Comparison of ENCODE assay signal across 9 mouse cellular contexts in the genomic region with DNA sequence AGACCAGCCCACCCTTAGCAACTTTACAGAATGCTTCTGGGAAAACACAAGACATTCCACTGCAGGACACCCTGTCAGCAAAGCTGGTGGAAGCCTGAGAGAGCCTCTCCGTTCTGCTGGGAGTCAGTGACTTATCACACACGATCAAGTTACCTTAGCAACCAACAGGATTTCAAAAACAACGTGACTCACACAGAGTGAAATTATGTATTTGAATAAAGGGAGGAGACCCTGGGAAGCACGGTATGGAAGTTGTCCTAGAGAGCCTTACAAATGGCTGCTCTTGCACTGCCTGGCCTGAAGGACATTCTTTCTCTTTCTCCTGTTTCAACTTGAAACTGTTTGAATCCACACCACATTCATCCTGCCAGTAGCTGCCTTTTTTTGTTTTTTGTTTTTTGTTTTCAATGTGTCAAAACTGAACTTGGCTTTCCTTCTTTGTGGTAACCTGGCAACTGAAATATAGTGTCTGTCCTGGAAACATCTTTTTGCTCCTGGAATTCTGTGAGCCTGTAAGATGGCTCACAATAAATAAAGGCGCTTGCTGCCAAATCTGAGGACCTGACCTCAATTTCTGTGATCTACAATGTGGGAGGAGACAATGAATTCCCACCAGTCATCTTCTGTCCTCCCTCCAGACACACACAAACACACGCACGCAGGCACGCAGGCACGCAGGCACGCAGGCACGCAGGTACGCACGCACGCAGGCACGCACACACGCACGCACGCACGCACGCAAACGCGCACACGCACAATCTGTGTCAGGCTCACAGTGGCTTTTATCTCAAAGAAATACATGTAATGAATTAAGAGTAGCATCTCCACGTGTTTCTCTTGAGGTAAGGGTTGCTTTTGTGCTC. TPM values are rescaled to one million over a fixed set of nuclear protein-coding genes. Genes with fewer than 3 reads are reported as not detected.
DNase-seq lines count a peak whose midpoint lies in the region; ATAC-seq and TF ChIP-seq lines count a peak whose summit lies in the region.
"Had no signal": no experiment of that assay in that cellular context is flagged by ENCODE, and none has a peak within 500 bp of the region (broad histone marks: within the 10 kb centered on the region; RNA-seq: fewer than 3 reads in every experiment).

No protein-coding gene starts in this region.

- 0 out of 2 replicates have a peak, but pooled peaks have one; percentile 52 for ATAC-seq in kidney, postnatal 0 days (replicated peaks; ENCODE audit: low FRiP score, low read depth)

- H3K9me3 ChIP-seq in kidney, postnatal 0 days (replicated peaks; ENCODE audit: low read length): no peaks in the 10 kb centered on the region
- H3K9me3 ChIP-seq: limb, embryonic 12.5 days had no signal

- no peaks in the 10 kb centered on the region for H3K27me3 ChIP-seq in kidney, postnatal 0 days (ENCODE audit: insufficient read depth, low read length)
- H3K27me3 ChIP-seq: limb, embryonic 12.5 days had no signal

- peak; percentile 64 for DNase-seq in kidney, postnatal 0 days (ENCODE audit: low spot score)
- DNase-seq in kidney, adult 18-20 months: no peak
- peak; percentile 31 for DNase-seq in ES-CJ7 (ENCODE audit: low read depth, low spot score)
- DNase-seq in brain, adult 2 months (ENCODE audit: low read depth, low spot score): peak; percentile 44
- peak; percentile 39 for DNase-seq in mesoderm, embryonic 11.5 days (ENCODE audit: low read depth, low spot score)
- no peak for DNase-seq in thymus, postnatal 10 days (ENCODE audit: low spot score in 2 of 2)
- no peak for DNase-seq in right cerebral cortex, postnatal 14 days

- H3K4me2 ChIP-seq in kidney, postnatal 0 days (ENCODE audit: low read length): no peak overlapping the region
- H3K4me2 ChIP-seq: limb, embryonic 12.5 days had no signal

- H3K9ac ChIP-seq in kidney, postnatal 0 days (ENCODE audit: low read depth, low read length): no peak overlapping the region
- H3K9ac ChIP-seq: limb, embryonic 12.5 days had no signal

- no peaks in the 10 kb centered on the region for H3K36me3 ChIP-seq in kidney, postnatal 0 days (ENCODE audit: insufficient read depth, low read length)
- H3K36me3 ChIP-seq: limb, embryonic 12.5 days had no signal

- 69% methylated on average over 24 of the region's 24 CpGs for WGBS in kidney, postnatal 0 days

- H3K4me1 ChIP-seq in kidney, postnatal 0 days (replicated peaks; ENCODE audit: insufficient read depth, low read length): no peaks in the 10 kb centered on the region
- H3K4me1 ChIP-seq: limb, embryonic 12.5 days had no signal

- H3K4me3 ChIP-seq in kidney, postnatal 0 days (replicated peaks; ENCODE audit: low read depth, low read length): no peak overlapping the region
- H3K4me3 ChIP-seq: limb, embryonic 12.5 days had no signal

- TF ChIP-seq CTCF in kidney, postnatal 0 days (IDR thresholded peaks at IDR 0.05; ENCODE audit: low read depth): no peak

- H3K27ac ChIP-seq in kidney, postnatal 0 days: no peak overlapping the region
- H3K27ac ChIP-seq: limb, embryonic 12.5 days had no signal

RNA-seq across cellular contexts. Expression of gene Ctla4, which starts 33.9 kb away (rescaled TPM):
- polyA plus RNA-seq in kidney, postnatal 0 days (2015; fragmentation: Nextera tagmentation; extraction: Ambion mirVana): not detected in 2 replicates
- polyA plus RNA-seq: frontal cortex, adult 2 months had no signal

RNA-seq across cellular contexts. Expression of gene Icos, which starts 57.0 kb away (rescaled TPM):
- 0.05 and 0.08 TPM in 2 replicates for polyA plus RNA-seq in kidney, postnatal 0 days (2015; fragmentation: Nextera tagmentation; extraction: Ambion mirVana)

Comparison
In these comparisons a context has a peak if more than half of its experiments do, and no peak if none do; other contexts are left out.
1. DNase-seq: peak in kidney, postnatal 0 days (single experiment), ES-CJ7 (single experiment), brain, adult 2 months (single experiment) and mesoderm, embryonic 11.5 days (single experiment); none in kidney, adult 18-20 months (single experiment), thymus, postnatal 10 days (0 of 2) and right cerebral cortex, postnatal 14 days (single experiment).